Mouse (Mus musculus) NIH3T3 (cell line): Measurements from ENCODE around the gene Vwa8.

ENCODE experiments used
- DNase-seq: peaks from one replicate; pipeline ENCODE4 v3.0.0-alpha.2; 2012; ENCODE audit warnings: low read depth

Vwa8 gene

DNA sequence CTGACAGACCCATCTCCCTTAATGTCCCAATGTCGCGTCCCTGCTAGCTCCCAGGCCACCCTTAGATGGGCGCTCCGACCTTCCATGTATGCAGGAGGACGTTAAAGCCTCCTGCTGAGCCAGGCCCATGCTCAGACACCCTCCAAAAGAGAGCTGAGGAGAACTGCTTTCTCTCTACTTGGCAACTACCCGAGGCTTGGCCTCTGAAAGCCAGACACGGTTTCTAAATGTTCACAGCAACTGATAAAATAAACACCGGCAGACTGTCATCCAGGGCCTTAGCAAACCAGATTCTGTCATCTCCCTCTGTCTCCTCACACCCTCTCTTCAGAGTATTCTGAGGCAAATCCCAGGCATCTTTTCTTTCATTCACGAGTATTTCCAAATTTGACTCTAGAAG lies 377.2 kb downstream of the Vwa8 start:
- no peak for DNase-seq

GRCm38 (mm10) chr14:79226741-79227140 lies 377.9 kb downstream of the Vwa8 start:
- DNase-seq: no peak

- DNase-seq: no peak
These were observed 379.1 kb downstream of the Vwa8 start for GRCm38 (mm10) chr14:79227955-79228354.

- DNase-seq: no peak
These were observed 382.8 kb downstream of the Vwa8 start for GRCm38 (mm10) chr14:79231677-79232076.

DNA sequence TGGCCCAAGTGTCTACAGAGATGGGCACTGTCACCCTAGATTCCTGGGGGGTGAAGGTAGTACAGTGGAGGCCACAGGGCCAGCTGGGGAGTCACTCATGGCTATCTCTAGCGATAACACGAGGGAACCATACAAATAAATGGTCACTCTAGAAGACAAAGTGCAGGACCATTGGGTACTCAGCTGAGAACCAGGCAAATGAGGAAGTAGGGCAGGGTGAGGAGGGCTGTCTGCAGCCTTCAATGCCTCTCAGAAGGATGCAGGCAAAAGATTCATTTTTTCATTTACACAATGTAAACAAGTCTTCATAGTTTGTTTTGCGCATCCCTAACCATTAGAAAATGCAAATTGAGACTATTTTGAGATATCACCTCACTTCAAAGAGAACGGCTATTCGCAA lies 384.8 kb downstream of the Vwa8 start:
- DNase-seq: no peak

- no peak for DNase-seq
These were observed 385.7 kb downstream of the Vwa8 start for GRCm38 (mm10) chr14:79234513-79234912.

- no peak for DNase-seq
These were observed 386.3 kb downstream of the Vwa8 start for GRCm38 (mm10) chr14:79235157-79235556.

DNA sequence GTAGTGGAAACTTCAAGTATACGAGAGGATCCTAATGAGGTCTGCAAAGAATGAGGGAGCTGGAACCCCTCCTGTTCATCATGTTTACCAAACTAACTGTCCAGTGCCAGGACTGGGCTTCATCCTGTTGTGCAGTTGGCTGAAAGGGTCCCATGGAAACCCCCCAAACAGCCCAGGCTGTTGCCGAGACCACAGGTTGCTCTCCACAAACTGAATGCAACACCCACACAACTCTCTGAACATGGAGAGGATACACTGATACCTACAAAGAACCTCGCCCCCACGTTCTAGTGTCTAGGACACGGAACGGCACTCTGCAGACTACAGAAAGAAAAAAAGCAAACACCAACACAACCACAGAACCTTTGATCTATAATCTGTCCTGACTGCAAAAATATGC lies 387.4 kb downstream of the Vwa8 start:
- DNase-seq: no peak

- no peak for DNase-seq
These were observed 390.6 kb downstream of the Vwa8 start for GRCm38 (mm10) chr14:79239402-79239801.

- DNase-seq: peak; percentile 49
These were observed 392.3 kb downstream of the Vwa8 start for GRCm38 (mm10) chr14:79241057-79241570.

DNA sequence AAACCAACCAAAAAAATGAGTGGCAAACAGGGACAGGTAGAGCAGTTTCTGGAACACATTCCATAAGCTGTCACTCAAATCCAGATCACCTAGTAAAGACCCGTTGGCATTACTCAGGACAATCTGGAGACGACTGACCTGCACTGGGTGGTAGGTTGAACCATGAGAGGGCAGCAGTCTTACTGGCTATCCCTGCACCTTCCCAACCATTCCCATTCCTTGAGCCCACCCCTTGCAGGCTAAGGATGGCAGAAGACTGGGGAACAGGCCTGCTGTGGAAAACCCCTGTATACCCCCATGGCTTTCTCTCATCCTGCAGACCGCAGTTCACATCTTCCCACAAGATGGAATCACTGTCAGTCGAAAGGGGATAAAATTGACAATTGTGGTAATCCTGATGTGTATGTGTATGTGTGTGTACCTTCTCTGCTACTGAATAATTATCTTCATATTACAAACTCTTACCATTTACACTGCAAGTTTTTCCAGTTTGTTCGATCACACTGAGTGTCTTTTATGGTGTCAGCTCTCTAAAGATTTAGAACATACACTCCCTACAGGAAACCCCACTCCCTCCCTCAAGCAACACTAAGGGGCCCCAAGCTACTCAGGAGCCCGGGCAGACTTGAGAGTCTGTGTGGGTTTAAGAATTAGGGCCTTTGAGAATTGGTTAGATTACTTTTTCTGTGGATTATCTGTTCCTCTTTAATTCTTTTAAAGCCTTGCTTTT lies 393.0 kb downstream of the Vwa8 start:
- no peak for DNase-seq

DNA sequence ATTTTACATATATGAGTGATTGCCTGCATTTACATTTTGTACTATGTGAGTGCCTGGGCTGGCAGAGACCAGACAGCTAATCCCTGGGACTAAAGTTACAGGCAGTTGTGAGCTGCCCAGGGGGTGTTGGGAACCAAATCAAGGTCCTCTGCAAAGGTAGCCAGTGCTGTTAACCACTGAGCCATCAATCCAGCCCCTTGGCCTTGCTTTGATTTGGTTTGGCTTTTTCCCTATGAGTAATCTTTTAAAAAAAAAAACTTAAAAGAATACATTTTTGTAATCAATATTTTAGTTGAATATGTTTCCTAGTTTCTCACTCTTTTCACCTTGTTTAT lies 393.5 kb downstream of the Vwa8 start:
- no peak for DNase-seq

GRCm38 (mm10) chr14:79243038-79243883 lies 394.4 kb downstream of the Vwa8 start:
- DNase-seq: no peak

DNA sequence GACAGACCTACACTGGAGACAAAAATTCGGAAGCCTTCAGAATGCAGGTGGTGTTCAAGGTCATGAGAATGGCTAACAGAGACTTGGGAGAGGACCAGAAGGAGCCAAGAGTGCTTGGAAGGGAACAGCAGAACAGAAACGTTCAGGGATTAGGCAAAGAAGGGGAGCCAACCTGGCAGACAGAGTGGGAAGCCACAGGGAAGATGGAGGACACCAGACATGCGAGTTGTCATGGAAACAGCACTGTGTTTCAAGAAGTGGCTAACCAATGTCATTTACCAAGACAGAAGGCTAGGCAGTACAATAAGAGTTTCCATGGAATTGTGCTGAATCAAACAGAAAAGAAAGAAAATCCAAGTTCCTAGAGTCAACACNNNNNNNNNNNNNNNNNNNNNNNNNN lies 395.7 kb downstream of the Vwa8 start:
- DNase-seq: no peak

DNA sequence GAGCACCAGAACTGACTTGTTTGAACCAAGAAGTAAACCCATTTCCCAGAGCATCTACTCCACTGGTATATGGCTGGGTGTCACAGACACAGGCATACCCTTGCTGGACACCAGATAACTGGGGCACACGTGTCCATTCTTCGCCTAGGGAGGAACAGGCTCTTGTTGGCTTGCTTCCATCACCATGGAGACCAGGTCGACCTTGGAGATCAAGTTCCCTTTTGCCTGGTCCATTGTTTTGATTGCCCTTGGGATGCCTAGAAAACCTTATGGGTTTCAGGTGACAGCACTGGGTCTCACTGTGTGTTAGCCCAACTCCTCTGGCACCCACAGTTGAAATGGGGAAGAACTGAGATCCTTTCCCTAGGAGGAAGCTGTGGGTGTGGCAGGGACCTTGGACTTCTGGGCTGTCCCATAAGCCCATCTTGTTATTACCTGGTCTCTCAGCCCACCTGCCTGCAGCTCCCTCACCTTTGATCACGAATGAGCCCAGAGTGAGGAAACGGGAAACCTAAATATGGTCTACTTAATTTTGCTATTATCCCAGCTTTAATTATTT lies 403.0 kb downstream of the Vwa8 start:
- DNase-seq: no peak
